Mouse (Mus musculus) fibroblast of lung, adult 2 months (primary cell): ENCODE data around the gene Gm10945.
A peak's percentile ranks its signal among the peaks of the same experiment; 100 is the strongest.

Experiments
- DNase-seq: peaks from one replicate; pipeline ENCODE4 v3.0.0-alpha.2; 2011; ENCODE audit warnings: low read depth

Gm10945 gene

DNA sequence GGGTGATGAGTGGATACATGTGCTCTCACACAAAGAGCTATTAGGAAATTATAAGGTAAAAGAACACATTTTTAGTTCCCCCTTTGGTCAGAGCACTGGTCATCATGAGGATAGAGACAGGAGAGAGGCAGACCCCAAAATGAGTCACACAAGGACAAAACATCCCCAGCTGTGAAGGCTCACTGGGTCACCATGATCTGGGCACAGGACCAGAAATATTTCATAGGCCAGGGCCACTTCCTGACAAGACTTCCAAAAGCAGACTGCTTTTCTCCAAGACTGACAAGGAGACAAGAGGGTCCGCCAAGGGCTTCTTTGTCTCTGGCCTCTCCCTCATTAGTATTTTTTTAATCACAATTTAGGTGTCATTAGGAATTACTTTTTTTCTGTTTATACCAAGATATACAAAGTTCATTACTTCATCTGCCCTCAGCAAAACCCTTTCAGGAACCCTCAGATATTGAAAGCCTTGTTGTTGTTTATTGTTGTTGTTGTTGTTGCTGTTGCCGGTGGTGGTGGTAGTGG is at the start of gene Gm10945:
Gene Gm10945, minus strand, starts transcription at position 475 of the 525 bp plus-strand sequence.
- DNase-seq = no peak

DNA sequence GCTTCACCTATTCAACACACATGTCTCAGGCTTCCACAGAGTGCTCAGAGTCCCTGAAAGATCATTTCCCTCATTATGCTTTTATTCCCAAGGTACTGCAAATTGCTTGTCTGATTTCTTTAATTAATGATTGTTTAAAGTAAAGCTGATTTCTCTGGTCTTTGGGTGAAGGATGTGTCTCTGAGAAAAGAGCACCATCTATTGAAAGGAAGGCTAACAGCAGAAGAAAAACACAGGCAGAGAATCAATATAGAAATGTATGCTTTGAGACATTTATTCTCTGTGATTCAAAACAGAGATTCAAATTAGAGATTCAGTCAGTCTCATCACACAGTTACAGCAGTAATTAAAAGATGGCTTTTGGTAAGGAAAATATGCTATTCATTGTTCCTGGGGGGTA is 28.7 kb upstream of the Gm10945 start:
- DNase-seq = no peak

DNA sequence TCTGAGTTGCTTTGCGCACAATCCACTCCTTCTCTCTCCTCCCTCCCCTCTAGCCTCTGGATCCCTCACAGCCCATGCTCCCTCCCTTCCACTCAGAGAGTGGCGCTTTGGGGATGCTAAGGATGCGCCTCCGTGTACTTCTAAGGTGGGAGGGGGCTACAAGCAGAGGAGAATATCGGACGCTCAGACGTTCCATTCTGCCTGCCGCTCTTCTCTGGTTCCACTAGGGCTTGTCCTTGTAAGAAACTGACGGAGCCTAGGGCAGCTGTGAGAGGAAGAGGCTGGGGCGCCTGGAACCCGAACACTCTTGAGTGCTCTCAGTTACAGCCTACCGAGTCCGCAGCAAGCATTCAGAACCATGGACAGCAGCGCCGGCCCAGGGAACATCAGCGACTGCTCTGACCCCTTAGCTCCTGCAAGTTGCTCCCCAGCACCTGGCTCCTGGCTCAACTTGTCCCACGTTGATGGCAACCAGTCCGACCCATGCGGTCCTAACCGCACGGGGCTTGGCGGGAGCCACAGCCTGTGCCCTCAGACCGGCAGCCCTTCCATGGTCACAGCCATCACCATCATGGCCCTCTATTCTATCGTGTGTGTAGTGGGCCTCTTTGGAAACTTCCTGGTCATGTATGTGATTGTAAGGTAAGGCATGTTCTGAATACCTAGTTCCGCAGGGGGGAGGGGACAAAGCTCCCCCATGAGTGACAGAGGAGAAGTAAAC is 27.1 kb upstream of the Gm10945 start:
- no peak for DNase-seq

DNA sequence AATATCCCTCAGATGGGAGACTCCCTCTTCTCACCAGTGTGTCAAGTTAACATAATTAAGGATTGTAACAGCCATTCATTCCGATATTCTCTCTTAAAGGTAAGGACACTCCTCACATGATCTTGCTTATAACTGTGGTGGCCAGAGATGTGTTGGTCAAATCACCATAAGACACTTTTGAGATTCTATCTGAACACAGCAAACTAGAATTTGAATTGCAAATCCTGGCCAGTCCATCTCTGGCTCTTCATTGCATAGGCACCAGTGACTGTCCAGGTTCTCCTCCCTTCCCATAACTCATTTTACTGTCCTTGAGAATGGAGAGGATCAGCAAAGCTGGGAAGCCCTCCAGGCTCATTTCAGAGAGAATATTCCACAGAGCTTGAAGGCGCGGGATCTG is 3.4 kb downstream of the Gm10945 start, which contains the start of gene Oprm1:
Gene Oprm1, plus strand, starts transcription at position 301 of the 400 bp plus-strand sequence.
- no peak for DNase-seq

DNA sequence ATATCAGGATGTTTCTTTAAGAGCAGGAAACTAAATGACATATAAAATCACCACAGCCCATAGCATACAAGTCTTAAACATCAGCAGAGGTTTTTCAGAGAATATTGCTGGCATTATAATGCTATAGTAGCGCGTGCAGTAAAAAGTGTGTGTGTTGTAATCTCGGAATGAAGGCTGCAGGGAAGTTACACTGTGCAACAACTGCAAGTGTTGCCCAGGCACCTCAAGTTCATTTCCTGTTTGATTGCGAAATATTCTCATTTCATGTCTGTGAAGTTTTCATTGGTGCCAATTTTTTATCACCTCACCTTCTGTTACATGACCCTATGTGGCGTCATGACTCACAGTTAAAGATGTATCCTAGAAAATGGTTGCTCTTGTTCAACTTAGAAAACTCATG is 8.2 kb downstream of the Gm10945 start:
- no peak for DNase-seq

DNA sequence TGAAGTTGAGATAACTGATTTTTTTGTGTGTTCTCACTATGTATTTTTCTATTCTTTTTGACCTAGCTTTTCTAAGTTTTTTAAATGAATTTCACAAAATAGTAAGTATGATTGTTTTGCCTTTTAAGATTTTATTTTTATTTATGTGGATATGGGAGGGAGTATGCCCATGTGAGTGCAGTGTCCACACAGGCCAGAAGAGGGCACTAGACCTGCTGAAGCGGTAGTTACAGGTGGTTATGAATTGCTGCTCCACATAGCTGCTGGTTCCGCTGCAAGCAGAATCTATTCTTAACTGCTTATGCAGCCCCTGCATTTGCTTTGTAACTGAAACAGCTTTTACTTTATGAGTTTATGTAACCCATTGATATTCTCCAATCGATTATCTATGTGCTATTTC is 33.1 kb downstream of the Gm10945 start:
- DNase-seq = no peak

DNA sequence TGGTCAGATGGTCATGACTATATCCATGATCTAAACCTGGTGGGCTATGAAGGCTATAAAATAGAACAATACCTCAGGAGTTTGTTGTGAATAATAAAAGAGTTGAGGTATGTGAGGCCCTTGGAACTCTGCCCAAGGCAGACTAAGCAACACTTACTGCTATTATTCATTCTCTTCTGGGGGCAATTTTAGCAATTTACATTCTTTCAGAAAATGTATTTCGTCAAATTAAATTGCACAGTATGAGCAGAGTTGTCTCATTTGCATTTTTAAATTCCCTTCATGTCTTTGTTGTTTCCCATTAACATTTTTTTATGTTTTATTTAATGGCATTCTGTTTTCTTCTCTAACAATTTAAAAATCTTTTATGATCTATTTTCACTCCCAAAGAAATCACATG is 37.8 kb downstream of the Gm10945 start:
- no peak for DNase-seq

DNA sequence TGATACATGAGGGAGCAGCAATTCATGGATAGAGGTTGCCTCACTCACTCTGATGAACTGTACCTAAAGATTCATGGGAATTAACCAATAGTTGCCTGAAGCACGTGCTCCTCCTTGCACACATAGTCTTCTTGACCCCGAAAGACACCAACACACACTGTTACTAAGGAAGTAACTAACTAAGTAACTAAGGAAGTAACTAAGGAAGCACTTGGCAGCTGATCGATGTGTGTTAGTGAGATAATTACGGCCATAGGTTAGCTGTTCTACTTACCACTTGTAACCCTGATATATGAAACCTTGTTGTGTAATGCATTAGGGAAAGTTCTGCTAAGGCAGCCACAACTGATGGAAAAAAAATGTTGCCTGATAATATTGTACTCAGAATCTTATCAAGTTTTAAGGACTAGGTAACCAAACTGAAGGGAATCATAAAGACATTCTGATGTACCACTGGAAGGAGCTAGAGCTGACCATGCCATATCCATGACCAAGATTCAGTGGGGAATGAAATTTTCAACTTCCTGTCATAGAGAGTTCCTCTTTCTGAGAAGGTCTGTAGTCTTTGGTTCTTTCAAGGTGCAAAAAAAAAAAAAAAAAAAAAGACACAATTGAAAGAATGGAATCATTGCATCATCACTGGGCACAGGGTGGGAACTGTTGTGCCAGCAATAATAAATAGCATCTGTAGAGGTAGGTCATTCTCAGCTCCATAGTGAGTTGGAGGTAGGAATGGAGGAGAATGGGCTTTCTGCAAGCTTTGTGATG is 44.2 kb downstream of the Gm10945 start:
- DNase-seq = no peak

DNA sequence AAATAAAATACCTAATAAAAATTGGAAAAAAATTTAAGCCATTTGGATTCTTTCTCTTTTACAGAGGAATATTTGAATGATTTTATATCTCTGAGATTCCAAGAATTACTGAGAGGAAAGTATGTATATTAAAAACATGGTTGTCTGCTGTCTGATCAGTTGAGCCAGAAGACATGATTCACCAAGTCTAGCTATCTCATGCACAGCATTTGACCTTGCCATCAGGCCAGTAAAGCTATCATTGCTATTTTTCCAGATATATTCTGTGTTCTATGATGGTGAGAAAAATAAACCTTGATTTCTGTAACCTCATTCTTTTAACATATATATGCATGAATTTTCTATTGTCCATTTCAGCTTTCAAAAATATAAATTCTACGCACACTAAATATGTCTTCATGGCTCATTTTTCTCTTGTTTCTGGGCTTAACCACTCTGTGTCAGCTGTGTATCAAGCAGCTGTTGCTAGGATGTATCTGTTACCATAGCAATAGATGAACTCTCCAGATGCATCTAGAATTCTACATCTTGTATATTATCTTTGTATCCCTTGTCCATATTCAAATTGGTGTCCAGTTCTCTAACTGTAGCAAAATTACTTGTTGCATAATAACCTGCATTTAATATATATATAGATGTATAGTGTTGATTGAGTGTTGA is 56.2 kb downstream of the Gm10945 start:
- DNase-seq = no peak

DNA sequence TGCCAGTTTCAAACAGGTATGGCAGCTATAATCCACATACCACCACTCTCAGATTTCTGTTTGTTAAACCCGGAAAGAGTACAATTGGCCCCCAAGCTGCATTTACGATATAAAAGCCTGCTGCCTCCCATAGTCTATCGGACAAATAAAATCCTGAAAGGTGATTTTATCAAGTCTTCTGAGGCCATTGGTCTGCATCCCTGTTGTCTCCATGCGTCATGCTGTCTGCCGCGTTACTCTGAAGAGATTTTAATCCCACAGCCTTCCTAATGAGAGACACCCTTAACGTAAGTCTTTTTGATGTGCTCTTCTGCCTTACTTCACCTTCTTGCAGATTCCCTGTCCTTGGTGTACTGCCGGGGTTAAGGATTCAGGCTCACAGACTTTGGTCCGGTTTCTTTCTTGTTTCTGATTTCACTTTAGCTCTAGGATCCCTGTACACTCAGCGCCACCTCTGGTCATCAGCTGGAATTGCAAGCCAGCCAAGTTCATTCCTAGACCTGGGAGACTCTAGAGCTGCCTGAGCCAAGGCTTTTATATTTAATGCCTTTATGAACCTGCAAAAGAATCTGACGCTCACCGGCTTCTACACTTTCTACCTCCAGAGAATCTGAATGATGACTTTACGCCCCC is 67.2 kb downstream of the Gm10945 start:
- DNase-seq = peak; percentile 3
